Mouse (Mus musculus) adrenal gland, adult 2 months (tissue): ENCODE measurements at regions not wholly inside any gene's neighbourhood (a gene's known extent, or its start where the extent isn't known, plus 50 kb on each side); places are given as distances from the start of the nearest gene placed in this dataset.
A peak's percentile ranks its signal among the peaks of the same experiment; 100 is the strongest.

Experiments
- DNase-seq: peaks from one replicate; pipeline ENCODE4 v3.0.0; 2021

DNA sequence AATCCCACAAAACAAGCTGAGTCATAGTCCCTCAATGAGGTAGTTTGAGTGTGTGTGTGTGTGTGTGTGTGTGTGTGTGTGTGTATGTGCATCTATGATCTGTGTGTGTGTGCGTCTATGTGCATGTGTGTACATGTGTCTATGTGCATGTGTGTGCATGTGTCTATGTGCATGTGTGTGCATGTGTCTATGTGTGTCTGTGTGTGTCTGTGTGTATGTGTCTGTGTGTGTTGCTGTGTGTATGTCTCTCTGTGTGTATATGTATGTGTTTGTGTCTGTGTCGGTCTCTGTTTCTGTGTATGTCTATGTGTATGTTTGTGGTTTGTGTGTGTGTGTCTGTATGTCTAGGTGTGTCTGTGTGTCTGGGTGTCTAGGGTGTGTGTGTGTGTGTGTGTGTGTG is 309.1 kb upstream of the Brinp3 start:
- no peak for DNase-seq

- no peak for DNase-seq
Observed at GRCm38 (mm10) chr1:146211646-146212045, 282.9 kb upstream of the Brinp3 start.

GRCm38 (mm10) chr1:146231487-146232466 is 262.8 kb upstream of the Brinp3 start:
- DNase-seq = no peak

DNA sequence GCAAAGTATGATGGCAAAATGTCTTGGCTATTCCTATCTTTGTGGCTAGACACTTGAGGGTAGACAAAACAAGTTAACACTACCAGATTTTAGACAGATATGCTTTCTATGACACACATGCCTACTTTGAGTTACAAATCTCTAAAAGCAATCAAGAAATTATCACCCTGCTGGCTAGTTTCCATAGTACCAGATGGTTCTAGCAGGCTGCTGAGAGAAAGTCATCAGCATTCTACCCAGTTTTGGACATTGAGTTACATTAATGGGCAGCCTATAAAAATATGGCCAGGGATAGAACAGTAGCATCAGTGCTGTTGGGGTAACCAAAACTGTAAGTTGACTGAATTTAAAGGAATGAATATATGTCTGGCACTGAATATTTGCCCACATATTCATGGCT is 234.2 kb upstream of the Brinp3 start:
- DNase-seq = no peak

- no peak for DNase-seq
Observed at GRCm38 (mm10) chr1:146299031-146299430, 195.5 kb upstream of the Brinp3 start.

DNA sequence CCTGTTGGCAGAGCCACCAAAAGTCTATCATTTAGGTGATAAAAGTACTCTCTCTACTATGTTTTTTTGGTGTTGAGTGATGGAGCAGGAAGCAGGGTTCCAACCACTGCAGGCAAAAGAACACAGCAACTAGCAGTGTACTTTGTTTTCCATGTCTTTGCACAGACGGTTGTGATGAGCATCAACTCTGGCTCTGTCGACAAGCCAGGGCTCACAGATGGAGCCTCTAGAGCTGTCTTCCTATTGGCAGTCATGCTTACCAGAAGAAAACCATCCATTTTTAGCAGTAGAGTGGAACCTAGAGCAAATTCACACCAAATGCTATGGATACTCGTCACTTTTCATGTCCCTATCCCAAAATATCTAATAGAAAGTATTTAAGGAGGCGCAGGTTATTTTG is 182.0 kb upstream of the Brinp3 start:
- DNase-seq = no peak

DNA sequence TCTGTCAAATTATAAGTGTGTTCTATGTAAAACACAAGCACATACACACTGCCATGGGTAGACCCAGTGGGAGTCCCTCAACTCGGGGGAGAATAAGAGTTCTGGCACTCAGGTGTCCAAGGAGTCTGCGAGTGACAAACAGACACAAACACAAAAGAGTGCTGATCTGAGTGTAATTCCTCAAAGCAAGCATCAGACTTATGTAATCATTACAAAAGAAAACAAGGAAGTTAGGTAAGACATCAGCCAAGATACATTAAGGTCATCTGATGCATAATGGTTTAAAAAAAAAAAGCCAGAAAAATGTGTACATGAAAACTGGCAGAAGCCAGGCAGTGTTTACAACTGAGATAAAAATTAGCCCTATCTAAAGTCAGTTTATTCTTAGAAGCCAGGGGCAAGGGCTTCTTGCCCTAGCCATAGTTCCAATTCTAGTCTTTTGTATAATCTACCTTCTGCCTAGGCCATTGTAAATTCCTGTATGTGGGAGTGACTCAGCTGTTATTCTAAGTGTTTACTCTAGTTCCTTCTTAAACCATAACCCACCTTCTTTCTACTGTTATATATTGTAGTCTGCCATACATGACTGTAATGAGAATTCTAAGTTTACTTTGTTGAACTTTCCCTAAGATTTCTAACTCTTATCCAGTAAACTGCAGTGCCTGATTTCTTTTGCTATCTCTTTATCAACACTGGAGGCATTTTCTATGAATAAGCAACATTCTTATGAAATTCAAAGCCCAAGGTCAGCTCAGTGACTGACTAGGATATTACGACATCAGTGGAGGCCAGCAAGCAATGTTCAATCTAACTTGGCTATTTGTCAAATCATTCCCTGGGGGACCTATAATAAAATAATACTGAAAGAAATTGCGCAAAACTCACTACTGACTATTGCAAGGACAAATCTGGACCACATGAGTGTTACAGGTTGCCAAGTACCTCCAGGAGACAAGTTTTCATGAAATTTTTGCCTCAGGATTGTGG is 178.1 kb upstream of the Brinp3 start:
- DNase-seq = peak; percentile 69

- DNase-seq = no peak
Observed at GRCm38 (mm10) chr1:146322026-146322425, 172.5 kb upstream of the Brinp3 start.

GRCm38 (mm10) chr1:146322862-146323261 is 171.7 kb upstream of the Brinp3 start:
- DNase-seq = no peak

- DNase-seq = no peak
Observed at GRCm38 (mm10) chr1:146337049-146337448, 157.5 kb upstream of the Brinp3 start.

DNA sequence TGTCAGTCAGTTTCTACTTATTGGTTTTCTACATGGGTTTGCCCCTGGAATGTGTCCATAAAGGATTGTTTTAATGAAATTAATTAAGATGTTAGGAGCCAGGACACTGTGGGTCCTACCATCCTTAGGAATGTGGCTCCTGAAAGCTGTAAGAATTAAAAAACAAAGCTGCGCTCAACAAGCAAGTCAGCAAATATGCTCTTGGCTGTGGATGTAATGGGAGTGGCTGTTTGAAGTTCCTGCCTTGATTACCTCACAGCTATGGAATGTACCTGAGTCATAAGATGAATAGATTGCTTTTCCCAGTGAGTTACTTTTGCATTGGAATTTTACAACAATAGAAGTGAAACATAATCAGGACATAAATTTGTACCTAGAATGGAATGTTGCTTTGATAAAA is 137.6 kb upstream of the Brinp3 start:
- DNase-seq = no peak

DNA sequence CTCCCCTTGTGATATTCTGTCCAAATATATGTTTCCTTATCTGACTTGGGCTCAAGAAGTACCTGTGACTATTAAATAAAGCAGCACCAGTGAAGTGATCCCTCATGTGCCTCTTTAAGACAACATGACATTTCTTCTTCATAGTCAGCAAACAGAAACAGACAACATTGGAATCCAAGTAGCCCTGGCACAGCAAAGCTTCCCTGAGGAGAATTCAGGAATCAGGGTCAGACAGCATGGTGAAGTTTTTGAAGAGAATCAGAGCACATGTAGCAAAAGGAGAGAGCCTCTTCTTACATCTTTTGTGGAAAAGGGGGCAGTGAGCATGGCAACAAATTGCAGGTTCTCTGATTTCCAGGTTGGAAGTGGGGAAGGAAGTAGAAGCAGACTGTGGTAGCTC is 136.3 kb upstream of the Brinp3 start:
- DNase-seq = no peak

DNA sequence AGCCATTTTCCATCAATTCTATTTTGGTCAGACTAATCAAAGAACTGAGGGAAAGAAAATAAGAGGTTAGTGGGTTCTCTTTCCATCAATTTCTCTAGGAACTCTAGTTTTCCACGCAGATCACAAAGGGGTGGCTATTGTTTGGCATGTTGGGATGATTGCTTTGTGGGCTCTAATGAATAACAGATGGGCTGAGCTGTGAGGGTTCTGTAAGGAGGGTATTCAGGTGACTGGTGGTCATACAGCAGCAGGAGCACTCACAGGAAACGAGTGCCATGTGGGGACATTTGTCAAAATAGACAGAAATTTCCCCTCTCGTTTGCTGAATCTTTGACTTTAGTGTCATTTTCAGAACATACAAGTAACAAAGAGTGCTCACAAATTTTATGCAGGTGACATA is 134.9 kb upstream of the Brinp3 start:
- DNase-seq = no peak

GRCm38 (mm10) chr1:146360124-146360523 is 134.4 kb upstream of the Brinp3 start:
- DNase-seq = no peak

- DNase-seq = no peak
Observed at GRCm38 (mm10) chr1:146363777-146364176, 130.8 kb upstream of the Brinp3 start.
